Mouse (Mus musculus): ENCODE results near the gene Abl2. TPM values are rescaled to one million over a fixed set of nuclear protein-coding genes. Genes with fewer than 3 reads are reported as not detected.
A peak's percentile ranks its signal among the peaks of the same experiment; 100 is the strongest.

The Abl2 gene
- polyA plus RNA-seq, 2 experiments, result 6.9 to 10.9 TPM

DNA sequence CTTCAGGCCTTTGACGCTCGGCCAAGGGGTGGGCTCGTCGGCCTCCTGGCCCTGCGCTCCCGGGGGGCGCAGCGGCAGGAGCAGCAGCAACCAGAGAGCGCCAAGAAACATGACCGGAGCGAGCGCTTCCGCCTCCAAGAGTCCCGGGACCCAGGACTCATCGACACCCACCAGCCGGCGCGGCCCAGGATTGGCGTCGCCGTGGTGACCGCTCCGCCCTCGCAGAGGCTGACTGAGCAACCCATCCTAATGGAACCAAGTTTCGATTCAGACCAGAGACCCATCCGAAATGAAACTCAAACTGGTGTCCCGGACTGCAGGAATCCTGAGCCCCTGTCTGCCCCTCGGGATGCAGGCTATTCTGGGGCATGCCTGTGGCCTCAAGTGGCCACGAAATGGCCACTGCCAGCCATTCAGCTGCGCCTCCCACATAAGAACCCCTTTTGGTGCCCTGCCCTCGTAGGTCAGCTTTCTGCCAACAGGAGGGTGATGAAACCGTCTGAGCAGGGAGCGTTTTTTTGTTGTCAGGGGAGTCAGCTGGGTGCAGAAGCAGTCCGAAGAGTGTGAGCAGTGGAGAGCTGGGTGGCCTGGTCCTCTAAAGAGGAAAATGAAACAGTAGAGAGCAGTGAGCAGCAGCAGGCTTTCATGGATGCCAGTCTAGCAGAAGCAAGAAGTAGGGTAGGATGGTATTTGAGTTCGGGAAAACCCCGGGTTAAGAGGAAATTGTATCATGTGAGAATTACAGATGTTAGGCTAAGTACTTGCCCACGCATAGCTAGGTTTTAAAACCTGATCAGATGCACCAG, 115.8 kb downstream of the Abl2 start, which contains the start of gene Tor3a:
Gene Tor3a (minus strand): TSS at position 162 of the 806 bp plus-strand sequence.
- DNase-seq (ENCODE audit: low spot score), result peak; percentile 69
- no peaks in the 10 kb centered on the region for H3K9me3 ChIP-seq (ENCODE audit: control insufficient read depth, low read length)
- no peak for TF ChIP-seq POLR2A (IDR thresholded peaks at IDR 0.05; ENCODE audit: borderline replicate concordance, extremely low read depth, insufficient read depth, insufficient read length)
- H3K36me3 ChIP-seq (ENCODE audit: control insufficient read depth, insufficient read depth, low read length), result peaks cover 2% of the 10 kb centered on the region; the same call in 1 of the 2 replicates
- peaks cover 8% of the 10 kb centered on the region for H3K4me1 ChIP-seq (ENCODE audit: control insufficient read depth, insufficient read depth, low read length)
- H3K4me3 ChIP-seq (replicated peaks; ENCODE audit: low read length), result peak within 1 kb of the TSS; percentile 57
- H3K27ac ChIP-seq (replicated peaks; ENCODE audit: low read depth, low read length), result no peak within 1 kb of the TSS
- H3K4me2 ChIP-seq (replicated peaks; ENCODE audit: low read depth, low read length, severe bottlenecking), result peak within 1 kb of the TSS; percentile 94
- ATAC-seq (ENCODE audit: low FRiP score, low read depth), result peak; percentile 75
- 9% methylated on average over 31 of the region's 37 CpGs for WGBS
- peak within 1 kb of the TSS; percentile 62 for H3K9ac ChIP-seq (ENCODE audit: low read depth, low read length, severe bottlenecking)
- H3K27me3 ChIP-seq (ENCODE audit: control insufficient read depth, insufficient read depth, low read length), result no peaks in the 10 kb centered on the region

DNA sequence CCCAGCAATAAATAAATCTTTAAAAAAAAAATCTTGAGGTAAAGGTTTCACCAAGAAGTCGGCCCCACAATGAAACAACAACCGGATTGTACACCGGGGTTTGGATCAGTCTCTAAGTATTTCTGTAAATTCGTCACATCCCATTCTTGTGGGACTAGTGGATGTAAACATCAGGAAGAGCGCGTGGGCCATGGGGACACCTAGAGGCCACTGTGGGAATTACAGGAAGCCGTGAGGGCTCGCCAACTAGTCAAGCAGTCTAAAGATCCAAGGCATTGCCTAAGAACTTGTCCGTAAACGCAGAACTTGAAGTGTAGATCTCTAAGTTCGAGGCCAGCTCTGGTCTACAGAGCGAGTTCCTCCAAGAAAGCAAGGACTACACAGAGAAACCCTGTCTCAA, 117.6 kb downstream of the Abl2 start:
- H3K27me3 ChIP-seq (ENCODE audit: control insufficient read depth, insufficient read depth, low read length), result no peaks in the 10 kb centered on the region
- peaks cover 8% of the 10 kb centered on the region for H3K4me1 ChIP-seq (ENCODE audit: control insufficient read depth, insufficient read depth, low read length)
- DNase-seq (ENCODE audit: low spot score) (peak; percentile 68), ATAC-seq (ENCODE audit: low FRiP score, low read depth) (no peak)
- no peak for TF ChIP-seq POLR2A (IDR thresholded peaks at IDR 0.05; ENCODE audit: borderline replicate concordance, extremely low read depth, insufficient read depth, insufficient read length)
- no peak overlapping the region for H3K9ac ChIP-seq (ENCODE audit: low read depth, low read length, severe bottlenecking)
- H3K4me3 ChIP-seq (replicated peaks; ENCODE audit: low read length), result no peak overlapping the region
- WGBS, result 39% methylated on average over 12 of the region's 12 CpGs
- H3K27ac ChIP-seq (replicated peaks; ENCODE audit: low read depth, low read length), result no peak overlapping the region
- peaks cover 14% of the 10 kb centered on the region for H3K36me3 ChIP-seq (ENCODE audit: control insufficient read depth, insufficient read depth, low read length)
- no peaks in the 10 kb centered on the region for H3K9me3 ChIP-seq (ENCODE audit: control insufficient read depth, low read length)
- H3K4me2 ChIP-seq (replicated peaks; ENCODE audit: low read depth, low read length, severe bottlenecking), result no peak overlapping the region

DNA sequence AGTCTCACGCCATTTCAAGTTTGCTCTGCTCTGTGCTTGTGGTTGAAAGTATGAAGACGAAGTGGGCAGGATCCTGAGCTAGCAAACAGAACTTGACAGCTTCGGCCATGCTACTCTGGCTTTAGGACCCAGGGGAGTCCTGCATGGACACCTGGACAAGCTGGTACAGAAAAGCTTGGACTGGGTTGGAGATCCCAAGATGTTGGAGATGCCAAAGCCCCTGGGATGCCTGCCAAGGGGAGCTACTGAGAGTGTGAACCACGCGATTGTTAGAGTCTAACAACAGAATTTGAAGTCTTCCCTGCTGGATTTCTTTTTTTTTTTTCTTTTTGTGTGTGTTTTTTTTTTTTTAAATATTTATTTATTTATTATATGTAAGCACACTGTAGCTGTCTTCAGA, 118.0 kb downstream of the Abl2 start:
- DNase-seq (ENCODE audit: low spot score) (no peak), ATAC-seq (ENCODE audit: low FRiP score, low read depth) (no peak)
- Histone ChIP-seq H3K4me3 (replicated peaks; ENCODE audit: low read length) (no peak overlapping the region), H3K36me3 (ENCODE audit: control insufficient read depth, insufficient read depth, low read length) (peaks cover 17% of the 10 kb centered on the region), H3K9ac (ENCODE audit: low read depth, low read length, severe bottlenecking) (no peak overlapping the region), H3K4me2 (replicated peaks; ENCODE audit: low read depth, low read length, severe bottlenecking) (no peak overlapping the region), H3K4me1 (ENCODE audit: control insufficient read depth, insufficient read depth, low read length) (peaks cover 8% of the 10 kb centered on the region), H3K9me3 (ENCODE audit: control insufficient read depth, low read length) (no peaks in the 10 kb centered on the region), H3K27ac (replicated peaks; ENCODE audit: low read depth, low read length) (no peak overlapping the region), H3K27me3 (ENCODE audit: control insufficient read depth, insufficient read depth, low read length) (no peaks in the 10 kb centered on the region)
- no peak for TF ChIP-seq POLR2A (IDR thresholded peaks at IDR 0.05; ENCODE audit: borderline replicate concordance, extremely low read depth, insufficient read depth, insufficient read length)
- 77% methylated on average over 5 of the region's 5 CpGs for WGBS

DNA sequence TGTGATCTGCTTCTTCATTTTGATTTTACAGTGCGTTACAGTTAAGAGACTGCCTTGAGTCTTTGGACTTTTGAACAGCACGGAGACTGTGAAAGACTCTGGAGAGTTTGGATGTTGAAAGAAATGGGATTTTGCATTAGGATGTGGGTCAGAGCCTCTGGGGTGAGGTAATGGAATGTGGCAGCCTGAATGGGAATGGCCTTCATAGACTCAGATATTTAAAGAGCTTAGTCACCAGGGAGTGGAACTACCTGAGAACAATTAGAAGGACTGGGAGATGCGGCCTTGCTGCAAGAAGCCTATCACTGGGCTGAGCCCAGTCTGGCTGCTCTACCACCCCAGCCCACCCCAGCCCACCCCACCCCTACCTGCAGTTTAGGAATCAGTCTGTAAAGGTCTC, 118.6 kb downstream of the Abl2 start:
- WGBS, result 85% methylated on average over 3 of the region's 3 CpGs
- H3K9ac ChIP-seq (ENCODE audit: low read depth, low read length, severe bottlenecking), result no peak overlapping the region
- H3K4me3 ChIP-seq (replicated peaks; ENCODE audit: low read length), result no peak overlapping the region
- H3K4me1 ChIP-seq (ENCODE audit: control insufficient read depth, insufficient read depth, low read length), result peaks cover 8% of the 10 kb centered on the region
- ATAC-seq (ENCODE audit: low FRiP score, low read depth), result no peak
- H3K27me3 ChIP-seq (ENCODE audit: control insufficient read depth, insufficient read depth, low read length), result no peaks in the 10 kb centered on the region
- H3K27ac ChIP-seq (replicated peaks; ENCODE audit: low read depth, low read length), result no peak overlapping the region
- no peaks in the 10 kb centered on the region for H3K9me3 ChIP-seq (ENCODE audit: control insufficient read depth, low read length)
- peaks cover 17% of the 10 kb centered on the region for H3K36me3 ChIP-seq (ENCODE audit: control insufficient read depth, insufficient read depth, low read length)
- H3K4me2 ChIP-seq (replicated peaks; ENCODE audit: low read depth, low read length, severe bottlenecking), result no peak overlapping the region
- no peak for DNase-seq (ENCODE audit: low spot score)
- TF ChIP-seq POLR2A (IDR thresholded peaks at IDR 0.05; ENCODE audit: borderline replicate concordance, extremely low read depth, insufficient read depth, insufficient read length), result no peak

DNA sequence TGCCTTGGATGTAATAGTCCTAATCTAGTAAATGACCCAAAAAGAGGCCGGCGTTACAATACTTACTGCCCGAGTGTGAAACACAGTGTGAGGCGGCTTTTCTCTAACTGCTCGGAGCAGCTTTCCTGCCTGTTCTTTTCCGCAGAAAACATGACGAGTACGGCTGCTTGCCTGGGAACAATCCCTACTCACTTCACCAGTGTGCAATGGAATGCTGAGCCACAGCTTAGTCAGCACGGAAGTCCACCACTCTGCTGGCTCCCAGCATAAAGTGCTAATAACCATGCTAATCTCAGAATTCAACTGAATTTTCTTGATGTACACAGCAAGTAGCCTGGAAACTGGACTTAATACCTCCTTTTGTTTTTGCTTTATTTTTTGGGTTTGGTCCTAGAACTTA, 121.0 kb downstream of the Abl2 start:
- H3K9ac ChIP-seq (ENCODE audit: low read depth, low read length, severe bottlenecking), result no peak overlapping the region
- no peaks in the 10 kb centered on the region for H3K27me3 ChIP-seq (ENCODE audit: control insufficient read depth, insufficient read depth, low read length)
- no peak overlapping the region for H3K4me2 ChIP-seq (replicated peaks; ENCODE audit: low read depth, low read length, severe bottlenecking)
- WGBS, result 90% methylated on average over 9 of the region's 9 CpGs
- H3K36me3 ChIP-seq (ENCODE audit: control insufficient read depth, insufficient read depth, low read length), result peaks cover 34% of the 10 kb centered on the region
- TF ChIP-seq POLR2A (IDR thresholded peaks at IDR 0.05; ENCODE audit: borderline replicate concordance, extremely low read depth, insufficient read depth, insufficient read length), result no peak
- DNase-seq (ENCODE audit: low spot score), result no peak
- no peaks in the 10 kb centered on the region for H3K4me1 ChIP-seq (ENCODE audit: control insufficient read depth, insufficient read depth, low read length)
- H3K9me3 ChIP-seq (ENCODE audit: control insufficient read depth, low read length), result no peaks in the 10 kb centered on the region
- no peak for ATAC-seq (ENCODE audit: low FRiP score, low read depth)
- H3K27ac ChIP-seq (replicated peaks; ENCODE audit: low read depth, low read length), result no peak overlapping the region
- no peak overlapping the region for H3K4me3 ChIP-seq (replicated peaks; ENCODE audit: low read length)

All from limb, embryonic 14.5 days (tissue).